Mouse (Mus musculus) heart, embryonic 11.5 days (tissue): ENCODE data around the gene Arhgap10. TPM values are rescaled to one million over a fixed set of nuclear protein-coding genes. Genes with fewer than 3 reads are reported as not detected.

Experiments
- ATAC-seq: fragments of 200-750 bp; cut with Nextera tagmentation; replicated peaks from 2 replicates; pipeline ENCODE4 v1.8.0; 2017; ENCODE audit warnings: moderate library complexity; ENCODE audit not compliant: insufficient number of reproducible peaks, low FRiP score, low TSS enrichment
- H3K27ac ChIP-seq: fragments of 300-500 bp; sonication (generic); 2 replicates; pipeline ENCODE4 v1.5.1; 2014; ENCODE audit warnings: mild to moderate bottlenecking, low read depth, low read length
- H3K27me3 ChIP-seq: fragments of 300-500 bp; sonication (generic); 2 replicates; pipeline ENCODE4 v1.6.1; 2014; ENCODE audit warnings: mild to moderate bottlenecking, low read length, mixed read lengths; ENCODE audit not compliant: control insufficient read depth, insufficient read depth
- H3K36me3 ChIP-seq: fragments of 300-500 bp; sonication (generic); 2 replicates; pipeline ENCODE4 v1.6.1; 2014; ENCODE audit warnings: mild to moderate bottlenecking, low read length, moderate library complexity, mixed read lengths; ENCODE audit not compliant: control insufficient read depth, insufficient read depth
- H3K4me1 ChIP-seq: fragments of 300-500 bp; sonication (generic); 2 replicates; pipeline ENCODE4 v1.6.1; 2014; ENCODE audit warnings: low read length; ENCODE audit not compliant: control insufficient read depth, insufficient read depth
- H3K4me2 ChIP-seq: fragments of 300-500 bp; sonication (generic); 2 replicates; pipeline ENCODE4 v1.6.1; 2014; ENCODE audit warnings: mild to moderate bottlenecking, moderate library complexity
- H3K4me3 ChIP-seq: fragments of 300-500 bp; sonication (generic); 2 replicates; pipeline ENCODE4 v1.5.1; 2014; ENCODE audit warnings: low read depth, low read length
- H3K9ac ChIP-seq: fragments of 300-500 bp; sonication (generic); 2 replicates; pipeline ENCODE4 v1.6.1; 2014; ENCODE audit warnings: mild to moderate bottlenecking, low read depth, low read length, moderate library complexity
- H3K9me3 ChIP-seq: fragments of 300-500 bp; sonication (generic); replicated peaks from 2 replicates; pipeline ENCODE4 v1.6.1; 2016; ENCODE audit warnings: low read length; ENCODE audit not compliant: control insufficient read depth
- WGBS: fragments of 180-500 bp; shearing (Covaris S2); extraction: QIAGEN DNeasy Blood & Tissue Kit; methylation state at CpG from one replicate; pipeline ENCODE4 v1.1.7; 2014; ENCODE audit not compliant: insufficient replicate concordance; 5-methylcytosine and 5-hydroxymethylcytosine counted together
- polyA plus RNA-seq: library from polyadenylated mRNA; unstranded; fragments of >200 nt; fragmentation: Nextera tagmentation; extraction: Ambion mirVana; gene quantifications from 2 replicates; pipeline ENCODE4 v1.2.1, GENCODE M21; 2014

Arhgap10 gene
- polyA plus RNA-seq, 1 experiment from 2014 or later = 23.2 TPM

DNA sequence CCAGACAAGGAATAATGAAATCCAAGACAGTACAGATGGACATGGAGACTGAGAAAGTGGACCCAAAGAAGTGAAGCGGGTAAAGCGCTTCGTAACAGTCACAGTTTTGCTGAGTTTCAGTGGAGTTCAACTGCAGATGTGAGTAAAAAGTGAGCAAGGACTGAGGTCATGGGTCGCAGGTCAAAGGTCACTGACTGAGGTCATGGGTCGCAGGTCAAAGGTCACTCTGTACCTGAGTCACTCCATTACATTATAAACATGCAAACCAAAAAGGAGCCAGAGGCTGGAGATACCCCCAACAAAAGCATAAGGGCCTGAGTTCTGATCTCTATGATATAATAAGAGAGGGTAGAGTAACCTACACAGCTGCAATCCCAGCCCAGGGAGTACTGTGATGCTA is 43.1 kb downstream of the Arhgap10 start:
- Histone ChIP-seq H3K9ac (no peak overlapping the region), H3K4me1 (peaks cover 33% of the 10 kb centered on the region), H3K4me3 (no peak overlapping the region), H3K9me3 (no peaks in the 10 kb centered on the region), H3K4me2 (no peak overlapping the region), H3K27me3 (no peaks in the 10 kb centered on the region), H3K36me3 (no peaks in the 10 kb centered on the region), H3K27ac (no peak overlapping the region)
- WGBS = 95% methylated on average over 5 of the region's 5 CpGs
- no peak for ATAC-seq

DNA sequence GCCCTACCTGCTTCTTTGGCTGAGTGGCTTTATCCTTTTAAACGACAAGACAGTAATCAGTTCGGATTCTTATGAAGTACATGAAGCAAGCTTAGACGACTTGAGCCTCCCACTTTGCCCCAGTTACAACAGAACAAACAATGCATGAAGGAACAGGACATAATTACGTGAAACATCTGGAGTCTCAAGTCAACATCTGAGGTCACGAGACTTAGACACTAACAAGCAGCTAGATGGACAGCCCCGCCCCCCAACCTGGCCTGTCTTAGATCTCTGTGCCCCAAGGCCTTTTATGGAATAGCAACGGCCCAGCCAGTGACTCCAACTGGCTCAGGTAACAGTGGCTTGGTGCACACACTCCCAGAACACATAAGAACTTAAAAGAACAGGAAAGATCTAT is 44.0 kb downstream of the Arhgap10 start:
- 56% methylated on average over 7 of the region's 7 CpGs for WGBS
- Histone ChIP-seq H3K9ac (no peak overlapping the region), H3K36me3 (no peaks in the 10 kb centered on the region), H3K4me2 (no peak overlapping the region), H3K4me3 (no peak overlapping the region), H3K4me1 (peaks cover 28% of the 10 kb centered on the region), H3K27me3 (no peaks in the 10 kb centered on the region), H3K9me3 (no peaks in the 10 kb centered on the region), H3K27ac (peak overlapping the region; percentile 11; the same call in 1 of the 2 replicates)
- ATAC-seq = no peak

- 0 out of 2 replicates have a peak, but pooled peaks have one; percentile 41 for ATAC-seq
- no peaks in the 10 kb centered on the region for H3K27me3 ChIP-seq
- no peaks in the 10 kb centered on the region for H3K36me3 ChIP-seq
- H3K9ac ChIP-seq = no peak overlapping the region
- no peak overlapping the region for H3K4me3 ChIP-seq
- no peak overlapping the region for H3K4me2 ChIP-seq
- peaks cover 25% of the 10 kb centered on the region for H3K4me1 ChIP-seq
- no peaks in the 10 kb centered on the region for H3K9me3 ChIP-seq
- 50% methylated on average over 6 of the region's 6 CpGs for WGBS
- H3K27ac ChIP-seq = peak overlapping the region; percentile 11; the same call in 1 of the 2 replicates
Measured at GRCm38 (mm10) chr8:77473373-77473772, 44.4 kb downstream of the Arhgap10 start.

DNA sequence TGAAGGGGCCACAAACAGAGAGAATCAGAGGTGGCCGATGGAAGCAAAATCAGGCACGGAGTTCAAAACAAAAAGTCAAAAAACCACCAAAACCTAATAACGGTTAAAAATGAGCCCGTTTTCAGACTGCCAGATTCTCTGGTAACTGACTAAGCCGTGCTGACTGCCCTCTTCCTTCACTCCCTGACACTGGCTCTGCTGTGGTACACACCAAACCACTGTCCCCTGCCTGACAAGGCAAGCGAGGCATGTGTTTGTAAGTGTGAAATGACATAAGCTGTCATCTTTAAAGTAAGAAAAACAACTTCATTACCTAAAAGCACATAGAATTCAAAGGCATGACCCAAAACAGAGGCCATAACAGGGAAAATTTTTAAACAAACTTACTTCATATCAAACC is 56.4 kb downstream of the Arhgap10 start:
- H3K9ac ChIP-seq = no peak overlapping the region
- 78% methylated on average over 6 of the region's 6 CpGs for WGBS
- H3K4me3 ChIP-seq = no peak overlapping the region
- no peaks in the 10 kb centered on the region for H3K36me3 ChIP-seq
- ATAC-seq = no peak
- H3K4me1 ChIP-seq = no peaks in the 10 kb centered on the region
- H3K9me3 ChIP-seq = no peaks in the 10 kb centered on the region
- H3K27me3 ChIP-seq = no peaks in the 10 kb centered on the region
- no peak overlapping the region for H3K27ac ChIP-seq
- H3K4me2 ChIP-seq = no peak overlapping the region

GRCm38 (mm10) chr8:77460363-77460762 is 57.4 kb downstream of the Arhgap10 start:
- H3K36me3 ChIP-seq = no peaks in the 10 kb centered on the region
- H3K4me2 ChIP-seq = no peak overlapping the region
- H3K9me3 ChIP-seq = no peaks in the 10 kb centered on the region
- 81% methylated on average over 2 of the region's 2 CpGs for WGBS
- no peak overlapping the region for H3K4me3 ChIP-seq
- H3K9ac ChIP-seq = no peak overlapping the region
- H3K27ac ChIP-seq = no peak overlapping the region
- H3K4me1 ChIP-seq = no peaks in the 10 kb centered on the region
- no peak for ATAC-seq
- no peaks in the 10 kb centered on the region for H3K27me3 ChIP-seq

DNA sequence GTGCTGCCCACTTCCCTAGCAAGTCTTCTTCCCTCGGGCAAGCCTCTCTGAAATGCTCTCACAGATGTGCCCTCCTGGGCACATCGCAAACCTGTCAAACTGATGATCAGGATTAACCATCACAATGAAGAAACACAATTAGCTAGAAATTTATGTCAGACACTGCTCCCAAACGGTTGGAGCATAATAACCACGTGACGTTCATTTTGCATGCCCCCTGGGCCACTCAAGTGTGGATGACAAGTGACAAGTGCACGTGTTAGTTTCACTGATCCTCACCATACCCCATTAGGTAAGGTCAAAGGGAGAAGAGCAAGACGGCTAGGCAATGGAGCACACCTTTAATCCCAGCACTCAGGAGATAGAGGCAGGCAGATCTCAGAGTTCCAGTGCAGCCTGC is 58.1 kb downstream of the Arhgap10 start:
- no peak for ATAC-seq
- Histone ChIP-seq H3K9ac (no peak overlapping the region), H3K4me3 (no peak overlapping the region), H3K4me2 (no peak overlapping the region), H3K27ac (no peak overlapping the region), H3K4me1 (no peaks in the 10 kb centered on the region), H3K36me3 (no peaks in the 10 kb centered on the region), H3K9me3 (no peaks in the 10 kb centered on the region), H3K27me3 (no peaks in the 10 kb centered on the region)
- 72% methylated on average over 7 of the region's 7 CpGs for WGBS

- no peaks in the 10 kb centered on the region for H3K9me3 ChIP-seq
- no peak overlapping the region for H3K4me3 ChIP-seq
- no peak for ATAC-seq
- no peak overlapping the region for H3K4me2 ChIP-seq
- H3K27ac ChIP-seq = no peak overlapping the region
- WGBS = 83% methylated on average over 4 of the region's 4 CpGs
- no peaks in the 10 kb centered on the region for H3K36me3 ChIP-seq
- no peaks in the 10 kb centered on the region for H3K27me3 ChIP-seq
- no peaks in the 10 kb centered on the region for H3K4me1 ChIP-seq
- no peak overlapping the region for H3K9ac ChIP-seq
Measured at GRCm38 (mm10) chr8:77458575-77458974, 59.2 kb downstream of the Arhgap10 start.

DNA sequence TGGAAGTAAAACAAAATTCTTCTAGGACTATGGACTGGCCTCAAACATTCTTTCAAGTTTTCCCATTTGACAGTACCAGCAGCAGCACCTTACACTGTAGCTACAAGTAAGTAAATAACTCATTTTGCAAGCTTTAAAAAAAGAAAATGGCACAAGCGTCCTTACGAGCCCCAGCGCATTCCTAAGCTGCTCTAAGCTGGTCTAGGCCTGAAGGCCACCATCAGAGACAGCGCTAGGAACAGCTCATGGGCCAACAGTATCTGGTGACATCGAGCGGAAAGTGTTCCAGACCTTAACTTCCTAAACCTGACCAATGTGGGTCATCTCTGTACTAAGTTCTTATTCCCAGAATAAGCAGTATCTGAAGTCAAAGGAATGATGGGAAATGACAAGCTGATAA is 61.5 kb downstream of the Arhgap10 start:
- Histone ChIP-seq H3K9ac (no peak overlapping the region), H3K4me1 (no peaks in the 10 kb centered on the region), H3K27ac (no peak overlapping the region), H3K4me3 (no peak overlapping the region), H3K36me3 (no peaks in the 10 kb centered on the region), H3K4me2 (no peak overlapping the region), H3K27me3 (no peaks in the 10 kb centered on the region), H3K9me3 (no peaks in the 10 kb centered on the region)
- ATAC-seq = no peak
- 92% methylated on average over 6 of the region's 6 CpGs for WGBS

DNA sequence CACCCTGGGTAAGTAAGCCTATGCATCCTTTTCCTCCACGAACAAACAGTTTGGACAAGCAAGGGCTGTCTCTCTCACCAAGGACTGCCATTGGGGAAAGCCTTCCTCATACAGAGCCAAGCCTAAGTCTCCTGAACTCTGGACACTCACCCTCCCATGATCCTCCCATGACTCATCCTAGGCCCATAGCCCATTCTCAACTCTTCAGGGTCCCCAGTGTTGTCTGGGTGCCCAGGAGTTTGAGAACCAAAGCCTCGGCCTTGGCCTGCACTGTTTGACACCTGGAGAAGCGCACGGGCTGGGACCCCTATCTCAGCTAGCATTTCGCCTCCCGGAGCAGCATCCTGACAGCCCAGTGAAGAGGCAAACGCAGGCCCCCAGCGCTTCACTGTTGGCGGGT is 63.9 kb downstream of the Arhgap10 start:
- Histone ChIP-seq H3K27me3 (no peaks in the 10 kb centered on the region), H3K4me3 (no peak overlapping the region), H3K27ac (no peak overlapping the region), H3K4me1 (no peaks in the 10 kb centered on the region), H3K9ac (no peak overlapping the region), H3K9me3 (peaks cover 19% of the 10 kb centered on the region), H3K36me3 (peaks cover 14% of the 10 kb centered on the region), H3K4me2 (no peak overlapping the region)
- 87% methylated on average over 9 of the region's 9 CpGs for WGBS
- ATAC-seq = no peak; the same call in 1 of the 2 replicates
